Mouse (Mus musculus): ENCODE results near the gene 5430419D17Rik.

Gene 5430419D17Rik

GRCm38 (mm10) chr7:131297151-131297550, 122.9 kb downstream of the 5430419D17Rik start:
- in situ Hi-C loops (cut with MboI; ENCODE audit: low pct_unique_long_range_greater_than_20kb in 1 of 2, low sequenced_read_pairs in 2 of 2, unreplicated experiment in 1 of 2) = no loop called here

DNA sequence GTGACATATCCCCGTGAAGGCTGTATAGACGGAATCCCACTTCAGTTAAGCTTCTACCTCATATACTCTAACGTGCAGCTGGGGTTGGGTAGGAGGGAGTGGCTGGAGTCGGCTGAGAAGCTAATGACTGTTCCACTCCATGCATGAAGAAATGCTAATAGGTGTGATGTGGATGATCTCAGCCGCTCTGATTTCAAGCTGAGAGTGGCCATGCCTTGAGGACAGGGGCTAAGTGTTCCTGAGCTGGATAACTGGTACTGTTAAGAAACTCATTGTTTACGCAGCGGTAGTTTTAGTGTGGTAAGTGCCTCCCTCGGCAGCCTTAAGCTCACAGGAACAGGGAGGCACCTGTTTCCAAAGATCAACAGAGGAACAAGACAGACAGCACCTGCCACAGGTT, 129.1 kb downstream of the 5430419D17Rik start:
- in situ Hi-C loops (cut with MboI; ENCODE audit: low pct_unique_long_range_greater_than_20kb in 1 of 2, low sequenced_read_pairs in 2 of 2, unreplicated experiment in 1 of 2) = no loop called here

DNA sequence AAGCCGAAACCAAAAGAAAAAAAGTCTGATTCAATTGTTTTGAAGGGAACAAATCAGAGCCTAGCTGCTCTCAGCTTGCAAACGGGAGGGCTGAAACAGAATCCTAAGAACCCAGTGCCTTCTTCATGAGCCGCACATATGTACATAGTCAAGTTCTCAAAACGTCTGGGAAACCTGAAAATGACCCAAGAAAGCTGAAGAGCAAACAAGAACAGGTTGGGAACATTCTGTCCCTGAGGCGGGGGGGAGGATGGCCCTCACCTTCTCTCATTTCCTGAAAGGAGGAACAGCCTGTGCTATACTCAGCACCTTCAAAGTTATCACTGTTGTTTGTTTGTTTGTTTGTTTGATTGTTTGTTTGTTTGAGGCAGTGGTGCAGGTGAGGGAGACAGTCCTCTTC, 132.5 kb downstream of the 5430419D17Rik start:
- in situ Hi-C loops (cut with MboI; ENCODE audit: low pct_unique_long_range_greater_than_20kb in 1 of 2, low sequenced_read_pairs in 2 of 2, unreplicated experiment in 1 of 2) = no loop called here

GRCm38 (mm10) chr7:131314493-131314892, 140.3 kb downstream of the 5430419D17Rik start:
- in situ Hi-C loops (cut with MboI; ENCODE audit: low pct_unique_long_range_greater_than_20kb in 1 of 2, low sequenced_read_pairs in 2 of 2, unreplicated experiment in 1 of 2) = no loop called here

DNA sequence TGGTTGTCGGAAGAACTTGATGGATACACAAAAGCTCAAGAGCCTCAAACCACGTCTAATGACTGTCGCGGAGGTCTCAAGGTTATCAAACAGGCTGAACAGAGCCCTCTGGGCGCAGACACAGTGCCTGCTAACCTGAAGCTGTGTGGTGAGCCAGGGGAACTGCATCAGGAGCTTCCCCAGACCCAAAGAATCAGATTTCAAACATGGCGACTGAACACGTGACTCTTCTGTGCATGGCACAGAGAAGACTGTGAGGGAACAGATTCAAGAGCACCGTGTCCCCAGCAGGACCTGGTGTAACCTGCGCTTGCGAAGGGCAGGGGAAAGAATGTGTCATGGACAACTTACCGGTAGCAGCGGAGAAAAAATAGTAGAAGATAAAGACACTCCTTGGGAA, 143.4 kb downstream of the 5430419D17Rik start:
- in situ Hi-C loops (cut with MboI; ENCODE audit: low pct_unique_long_range_greater_than_20kb in 1 of 2, low sequenced_read_pairs in 2 of 2, unreplicated experiment in 1 of 2) = no loop called here

DNA sequence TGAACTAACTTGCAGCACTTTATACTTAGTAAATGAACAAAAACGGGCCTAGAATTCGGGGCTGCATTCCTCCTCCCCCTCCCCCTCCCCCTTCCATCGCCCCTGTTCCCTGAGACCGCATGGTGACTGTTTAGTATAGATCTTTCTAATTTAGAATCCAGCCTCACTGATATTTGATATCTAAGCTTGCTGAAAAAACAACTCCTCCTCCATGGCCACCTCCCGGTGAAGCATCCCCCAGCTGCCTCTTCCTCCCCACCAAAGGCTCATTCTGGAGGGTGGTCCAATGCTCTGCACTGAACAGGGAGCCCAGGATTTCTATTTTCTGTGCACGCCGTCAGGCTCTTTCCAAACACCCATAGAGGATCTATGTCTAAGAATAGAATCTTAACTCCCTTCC, 144.1 kb downstream of the 5430419D17Rik start:
- in situ Hi-C loops (cut with MboI; ENCODE audit: low pct_unique_long_range_greater_than_20kb in 1 of 2, low sequenced_read_pairs in 2 of 2, unreplicated experiment in 1 of 2) = no loop called here

DNA sequence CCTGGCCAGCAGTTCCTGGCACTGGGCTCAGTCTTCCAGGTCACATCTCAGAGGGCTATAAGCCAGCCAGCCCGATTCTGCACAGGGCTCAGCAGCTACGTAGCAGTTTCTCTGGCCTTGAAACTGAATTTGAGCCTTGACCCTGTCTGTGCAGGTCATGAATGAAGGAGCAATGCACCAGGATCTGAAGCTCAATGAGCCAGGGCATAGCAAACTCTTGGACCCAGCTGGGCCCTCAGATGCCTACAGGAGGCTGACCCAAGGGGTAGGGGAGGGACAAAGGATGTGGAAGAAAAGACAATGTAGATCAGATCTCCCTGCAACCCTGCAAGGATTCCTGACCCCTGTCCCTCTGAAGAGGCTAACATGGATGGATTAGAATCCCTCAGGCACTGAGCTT, 148.0 kb downstream of the 5430419D17Rik start, which contains the start of gene Cuzd1:
Cuzd1 (minus strand) TSS at position 101 of the 400 bp plus-strand sequence.
- in situ Hi-C loops (cut with MboI; ENCODE audit: low pct_unique_long_range_greater_than_20kb in 1 of 2, low sequenced_read_pairs in 2 of 2, unreplicated experiment in 1 of 2) = no loop called here

DNA sequence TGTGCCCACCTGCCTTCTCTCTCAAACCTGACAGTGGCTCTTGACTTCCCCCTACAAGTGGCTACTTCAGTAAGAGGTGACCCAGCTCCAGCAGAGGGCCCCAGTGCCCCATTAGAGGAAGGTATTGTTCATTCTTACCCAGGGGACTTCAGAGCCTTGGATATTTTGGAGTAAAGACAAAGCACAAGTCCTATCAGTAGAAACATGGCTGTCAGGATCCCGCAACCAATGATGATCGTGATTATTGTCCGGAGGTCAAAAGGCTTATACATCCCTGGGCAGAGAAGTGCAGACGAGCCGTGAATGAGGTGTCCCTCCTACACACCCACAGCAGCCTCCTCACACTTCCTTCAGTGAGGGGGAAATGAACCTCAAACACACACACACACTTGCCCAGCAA, 152.9 kb downstream of the 5430419D17Rik start:
- in situ Hi-C loops (cut with MboI; ENCODE audit: low pct_unique_long_range_greater_than_20kb in 1 of 2, low sequenced_read_pairs in 2 of 2, unreplicated experiment in 1 of 2) = no loop called here

DNA sequence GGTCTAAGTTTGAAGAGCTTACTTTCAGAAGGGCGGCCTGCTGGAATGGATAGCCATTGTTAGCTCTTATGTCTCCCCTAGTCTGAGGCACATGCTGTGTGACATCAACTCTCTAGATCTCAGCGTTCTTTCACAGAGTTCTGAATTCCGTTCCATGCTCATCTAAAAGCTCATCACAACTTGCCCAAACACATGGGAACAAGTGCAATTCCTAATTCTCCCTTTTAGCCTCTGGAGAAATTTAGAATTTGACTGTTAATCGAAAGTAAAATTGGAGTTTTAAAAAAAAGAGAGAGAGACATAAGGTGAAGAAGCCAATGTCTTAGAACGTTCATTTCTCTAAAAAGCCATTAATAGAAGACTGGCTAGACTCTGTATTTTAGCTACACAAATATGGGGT, 155.2 kb downstream of the 5430419D17Rik start, which contains the start of gene Fam24b:
Fam24b (minus strand) TSS at position 101 of the 400 bp plus-strand sequence.
- in situ Hi-C loops (cut with MboI; ENCODE audit: low pct_unique_long_range_greater_than_20kb in 1 of 2, low sequenced_read_pairs in 2 of 2, unreplicated experiment in 1 of 2) = no loop called here

GRCm38 (mm10) chr7:131331688-131332087, 157.5 kb downstream of the 5430419D17Rik start:
- in situ Hi-C loops (cut with MboI; ENCODE audit: low pct_unique_long_range_greater_than_20kb in 1 of 2, low sequenced_read_pairs in 2 of 2, unreplicated experiment in 1 of 2) = no loop called here

DNA sequence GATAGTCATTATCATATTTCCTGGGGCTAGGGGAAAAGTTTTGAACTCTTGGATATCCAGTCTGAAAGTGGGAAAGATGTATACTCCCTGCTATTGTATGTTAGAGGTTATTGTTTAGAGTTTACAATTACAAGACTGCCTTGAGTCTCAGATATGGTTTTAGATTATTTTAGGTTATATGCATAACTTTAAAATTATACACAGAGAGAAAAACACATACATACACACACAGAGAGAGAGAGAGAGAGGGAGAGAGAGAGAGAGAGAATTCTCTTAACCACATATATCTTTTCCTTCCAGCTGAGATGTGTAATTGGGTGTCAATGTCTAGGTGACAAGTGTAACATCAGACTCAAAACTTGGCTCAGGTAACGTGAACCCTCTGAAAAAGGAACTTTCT, 159.4 kb downstream of the 5430419D17Rik start, which contains the start of gene Fam24a:
Fam24a (plus strand) TSS at position 301 of the 400 bp plus-strand sequence.
- in situ Hi-C loops (cut with MboI; ENCODE audit: low pct_unique_long_range_greater_than_20kb in 1 of 2, low sequenced_read_pairs in 2 of 2, unreplicated experiment in 1 of 2) = no loop called here

DNA sequence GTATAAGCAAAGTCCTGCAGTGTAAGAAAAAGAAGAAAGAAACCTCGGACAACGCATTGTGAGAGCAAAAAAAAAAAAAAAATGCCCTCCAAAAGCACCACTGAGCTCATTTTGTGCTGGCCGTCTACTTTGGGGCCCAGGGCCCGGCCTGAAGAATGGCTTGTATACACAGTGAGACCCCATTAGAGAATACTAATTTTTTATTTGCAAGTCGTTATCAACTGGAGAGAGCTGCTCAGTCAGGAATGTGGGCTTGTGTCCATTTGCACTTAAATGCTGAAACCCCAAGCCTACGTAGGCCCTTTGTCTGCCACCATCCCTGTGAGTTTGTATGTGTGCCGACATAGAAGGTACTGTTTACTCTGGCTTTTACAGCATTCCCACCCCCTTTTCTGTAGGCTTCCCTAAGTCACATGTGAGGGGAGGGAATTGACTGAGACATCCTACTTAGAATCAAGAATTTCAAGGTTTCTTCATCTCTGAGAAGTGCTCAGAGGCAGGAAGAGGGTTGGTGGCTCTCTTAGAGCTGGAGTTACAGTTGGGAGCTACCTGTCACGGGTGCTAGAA, 163.4 kb downstream of the 5430419D17Rik start:
- in situ Hi-C loops (cut with MboI; ENCODE audit: low pct_unique_long_range_greater_than_20kb in 1 of 2, low sequenced_read_pairs in 2 of 2, unreplicated experiment in 1 of 2) = no loop called here

DNA sequence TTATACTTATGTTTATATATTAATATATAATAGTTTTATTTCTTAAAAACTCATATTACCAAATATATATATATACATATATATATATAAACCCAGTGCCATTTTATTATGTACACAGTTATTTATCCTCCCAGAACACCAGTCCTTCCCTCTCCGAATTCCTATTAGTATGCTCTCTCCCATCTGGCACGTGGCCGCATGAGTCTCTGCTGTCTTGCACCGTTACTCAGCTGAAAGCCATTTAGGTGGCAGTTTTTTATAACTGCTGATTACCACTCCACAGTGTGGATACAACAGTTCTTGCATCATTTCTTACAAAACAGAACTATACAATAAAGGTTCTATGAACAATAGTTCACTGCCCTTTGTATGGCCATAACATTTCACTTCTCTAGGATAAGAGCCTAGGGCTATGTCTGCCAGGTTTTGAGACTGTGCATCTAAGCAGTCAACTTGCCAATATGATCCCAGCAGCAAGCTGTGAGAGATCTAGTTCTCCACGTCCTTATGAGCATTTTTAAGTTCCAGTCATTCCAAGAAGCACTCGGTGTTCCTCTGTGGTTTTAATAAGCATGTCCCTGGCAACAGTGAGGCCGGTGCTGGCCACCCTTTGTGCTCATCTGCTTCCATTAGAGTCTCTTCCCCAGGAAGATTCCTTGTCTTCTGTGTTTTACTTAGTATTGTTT, 171.8 kb downstream of the 5430419D17Rik start:
- in situ Hi-C loops (cut with MboI; ENCODE audit: low pct_unique_long_range_greater_than_20kb in 1 of 2, low sequenced_read_pairs in 2 of 2, unreplicated experiment in 1 of 2) = no loop called here

Measured in mouse embryonic stem cell (cell line).